Mouse (Mus musculus) adrenal gland (tissue): ENCODE results near the gene Hlcs.

Experiments used
- intact Hi-C: fragments of 180-260 bp; cut with DNase I; formaldehyde crosslinking; loops from one replicate; pipeline ENCODE4 v1.15.1; 2025

Hlcs gene

DNA sequence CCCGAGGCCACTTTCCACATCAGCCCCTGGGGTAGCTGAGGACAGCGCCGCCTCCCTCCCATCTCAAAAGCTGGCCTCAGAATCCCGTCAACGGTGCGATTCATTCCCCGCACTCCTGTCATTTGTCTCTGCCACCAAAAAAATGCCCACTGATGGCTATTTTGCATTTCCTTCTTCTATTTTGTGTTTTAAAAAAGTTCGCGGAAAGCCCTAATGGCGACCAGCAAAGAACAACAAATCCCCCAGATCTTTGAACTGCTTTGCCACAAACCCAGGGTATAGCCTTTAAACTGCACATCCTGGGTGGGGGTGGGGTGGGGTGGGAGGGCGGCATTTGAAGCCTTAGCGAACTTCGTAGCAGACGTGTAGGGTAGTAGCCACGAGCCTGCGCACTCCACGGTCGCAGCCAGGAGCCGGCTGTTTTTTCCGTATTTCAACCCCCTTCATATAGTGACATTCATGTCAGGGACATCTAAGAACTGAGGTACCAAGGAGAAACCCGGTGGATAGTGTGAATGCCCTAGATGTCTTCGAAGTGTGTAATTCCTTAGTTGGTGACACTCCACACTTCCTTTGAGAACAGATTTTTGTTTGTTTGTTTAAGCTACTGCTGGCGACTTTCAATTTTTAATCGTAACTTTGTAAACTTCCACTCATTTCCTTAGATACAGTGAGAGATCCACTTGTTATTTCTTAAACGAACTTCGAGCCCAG lies 218.1 kb downstream of the Hlcs start:
- intact Hi-C loops, result no loop called here

GRCm38 (mm10) chr16:94094251-94095108 lies 218.9 kb downstream of the Hlcs start:
- intact Hi-C loops, result no loop called here

DNA sequence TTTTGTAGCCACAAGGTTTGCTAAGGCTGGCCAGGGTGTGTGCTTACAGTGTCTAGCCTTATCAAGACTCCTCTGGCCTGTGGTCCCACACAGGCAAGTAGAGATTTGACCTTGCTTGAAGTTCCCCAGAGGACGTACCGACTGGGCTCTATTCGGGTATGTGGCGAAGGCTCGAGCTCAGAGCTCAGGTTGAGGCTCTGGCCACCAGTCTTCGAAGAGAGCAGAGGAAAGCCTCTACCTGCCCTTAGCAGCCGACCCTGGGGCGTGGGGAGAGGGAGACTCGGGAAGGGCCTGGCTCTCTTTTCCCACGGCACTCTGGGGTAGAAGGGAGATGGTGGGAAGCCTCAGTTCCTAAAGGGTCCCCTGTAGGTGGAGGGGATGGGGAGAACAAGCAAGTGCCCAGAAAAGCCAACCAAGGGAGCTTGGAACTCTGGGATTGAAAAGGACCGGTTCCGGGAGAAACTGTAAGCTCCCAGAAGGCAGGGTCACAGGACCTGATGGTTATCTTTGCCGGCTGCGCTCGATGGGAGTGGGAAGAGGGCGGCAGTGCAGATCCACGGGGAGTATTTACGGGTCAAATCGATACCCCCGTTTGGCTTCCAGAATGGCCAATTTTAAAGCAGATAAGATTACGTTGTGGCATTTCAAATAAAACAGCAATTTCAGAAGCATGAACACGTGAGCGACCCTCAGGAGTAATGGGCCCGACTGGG lies 220.1 kb downstream of the Hlcs start:
- intact Hi-C loops, result no loop called here

- intact Hi-C loops, result no loop called here
Measured at GRCm38 (mm10) chr16:94092511-94093150, 220.7 kb downstream of the Hlcs start.

DNA sequence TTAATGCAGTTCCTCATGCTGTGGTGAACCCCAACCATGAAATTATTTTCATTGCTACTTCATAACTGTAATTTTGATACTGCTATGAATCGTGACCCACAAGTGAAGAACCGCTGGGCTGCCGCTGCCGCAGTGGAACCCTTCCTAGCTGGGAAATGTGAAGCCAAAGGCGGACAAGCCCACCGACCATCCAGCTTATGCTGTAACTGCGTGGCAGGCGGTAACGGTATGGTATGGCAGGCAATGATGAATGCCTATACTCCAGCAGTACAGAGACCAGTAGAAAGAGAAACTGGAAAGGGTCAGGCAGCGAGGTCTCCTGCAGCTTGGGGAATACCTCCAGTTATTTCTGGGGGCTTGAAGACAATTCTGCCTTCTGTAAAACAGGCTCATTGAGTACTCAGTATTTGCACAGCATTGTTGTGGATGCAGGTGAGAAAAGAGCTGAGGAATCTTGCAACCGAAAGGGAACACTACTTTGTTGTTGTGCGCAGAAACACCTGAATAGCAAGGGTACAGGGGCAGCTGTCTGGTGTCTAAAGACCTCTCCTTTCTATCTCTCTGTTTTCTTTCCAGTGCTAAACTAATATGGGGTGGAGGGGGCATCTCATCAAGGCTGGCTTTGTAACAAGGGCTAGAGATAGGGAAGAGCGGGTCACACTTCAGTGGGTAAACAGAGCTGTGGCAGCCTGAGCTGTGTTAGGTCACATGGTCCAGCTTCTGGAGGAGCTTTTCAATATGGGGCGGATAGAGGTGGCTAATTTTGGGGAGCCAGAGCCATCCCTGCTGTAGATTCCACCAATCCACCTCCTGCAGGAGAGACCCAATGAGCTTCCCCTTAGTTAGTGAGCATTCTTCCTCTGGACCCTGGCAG lies 224.3 kb downstream of the Hlcs start:
- intact Hi-C loops, result no loop called here

DNA sequence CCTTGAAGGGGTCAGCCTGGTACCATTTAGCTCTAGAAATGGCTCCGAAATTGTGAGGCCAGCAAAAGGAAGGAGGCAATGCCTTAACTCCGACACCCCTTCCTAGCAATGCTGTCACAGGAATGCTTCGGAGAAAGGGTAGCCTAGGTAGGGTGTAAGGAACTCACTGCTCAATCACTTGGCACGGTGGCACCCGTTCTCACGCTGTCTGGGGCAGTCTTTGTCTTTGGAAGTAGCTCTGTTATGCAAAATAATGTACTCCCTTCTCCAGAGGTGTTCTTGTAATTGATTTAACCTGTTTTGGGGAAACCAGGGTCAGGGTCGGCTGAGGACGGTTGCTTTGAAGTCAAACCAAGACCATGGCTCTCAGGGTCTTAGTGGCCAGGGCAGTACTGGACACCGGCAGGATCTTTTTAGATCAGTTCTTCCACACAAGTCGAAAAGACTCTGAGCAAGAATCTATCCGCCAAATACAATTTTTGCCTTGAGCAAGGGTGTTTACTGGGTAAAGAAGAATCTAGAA lies 225.1 kb downstream of the Hlcs start:
- intact Hi-C loops, result no loop called here

- intact Hi-C loops, result no loop called here
Measured at GRCm38 (mm10) chr16:94087570-94088225, 225.7 kb downstream of the Hlcs start.

DNA sequence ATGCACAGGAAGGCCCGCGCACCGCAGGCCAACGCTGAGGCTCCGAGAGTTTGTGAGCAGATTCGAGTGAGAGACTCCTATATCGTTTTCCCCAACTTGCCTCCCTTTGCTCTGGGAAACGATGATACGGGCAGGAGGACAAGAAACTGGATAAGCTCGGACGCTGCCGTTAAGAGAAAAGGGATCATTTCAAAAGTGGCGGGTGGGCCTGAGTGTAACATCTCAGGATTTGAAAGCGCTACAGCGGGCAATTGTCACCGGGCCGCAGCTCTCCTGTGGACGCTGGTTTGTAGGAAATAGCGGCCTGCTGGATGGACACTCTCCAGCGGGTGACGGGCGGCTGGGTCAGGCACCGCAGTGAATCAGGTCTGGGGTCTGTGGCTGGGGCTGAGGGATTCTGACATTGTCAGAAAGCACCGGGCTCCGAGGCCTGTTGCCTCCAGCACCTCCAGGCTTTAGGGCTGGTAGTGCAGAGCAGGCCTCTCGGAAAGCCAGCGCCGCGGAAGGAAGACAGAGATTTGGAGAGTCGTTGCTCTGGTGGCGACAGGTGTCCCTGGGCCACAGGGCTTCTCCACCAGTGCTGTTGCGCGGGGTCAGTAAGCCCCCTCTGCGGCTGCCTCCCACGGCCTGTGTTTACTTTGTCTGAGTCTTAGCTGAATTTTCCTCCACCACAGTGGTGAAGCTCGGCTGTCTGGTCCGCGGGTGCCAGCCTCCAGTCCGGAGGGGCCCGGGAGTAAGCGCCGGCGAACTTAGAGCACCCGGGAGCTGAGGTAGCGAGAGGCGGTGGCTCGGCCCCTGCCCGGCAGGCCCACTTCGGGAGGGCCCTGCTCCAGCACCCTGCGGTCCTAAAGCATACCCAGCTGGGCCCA lies 226.4 kb downstream of the Hlcs start:
- intact Hi-C loops, result no loop called here

- intact Hi-C loops, result no loop called here
Measured at GRCm38 (mm10) chr16:94085603-94086285, 227.6 kb downstream of the Hlcs start.

- intact Hi-C loops, result no loop called here
Measured at GRCm38 (mm10) chr16:94084711-94085602, 228.4 kb downstream of the Hlcs start, which contains the start of gene Sim2. Gene Sim2, plus strand, starts transcription at chr16:94084931.

- intact Hi-C loops, result no loop called here
Measured at GRCm38 (mm10) chr16:94083848-94084525, 229.4 kb downstream of the Hlcs start.

DNA sequence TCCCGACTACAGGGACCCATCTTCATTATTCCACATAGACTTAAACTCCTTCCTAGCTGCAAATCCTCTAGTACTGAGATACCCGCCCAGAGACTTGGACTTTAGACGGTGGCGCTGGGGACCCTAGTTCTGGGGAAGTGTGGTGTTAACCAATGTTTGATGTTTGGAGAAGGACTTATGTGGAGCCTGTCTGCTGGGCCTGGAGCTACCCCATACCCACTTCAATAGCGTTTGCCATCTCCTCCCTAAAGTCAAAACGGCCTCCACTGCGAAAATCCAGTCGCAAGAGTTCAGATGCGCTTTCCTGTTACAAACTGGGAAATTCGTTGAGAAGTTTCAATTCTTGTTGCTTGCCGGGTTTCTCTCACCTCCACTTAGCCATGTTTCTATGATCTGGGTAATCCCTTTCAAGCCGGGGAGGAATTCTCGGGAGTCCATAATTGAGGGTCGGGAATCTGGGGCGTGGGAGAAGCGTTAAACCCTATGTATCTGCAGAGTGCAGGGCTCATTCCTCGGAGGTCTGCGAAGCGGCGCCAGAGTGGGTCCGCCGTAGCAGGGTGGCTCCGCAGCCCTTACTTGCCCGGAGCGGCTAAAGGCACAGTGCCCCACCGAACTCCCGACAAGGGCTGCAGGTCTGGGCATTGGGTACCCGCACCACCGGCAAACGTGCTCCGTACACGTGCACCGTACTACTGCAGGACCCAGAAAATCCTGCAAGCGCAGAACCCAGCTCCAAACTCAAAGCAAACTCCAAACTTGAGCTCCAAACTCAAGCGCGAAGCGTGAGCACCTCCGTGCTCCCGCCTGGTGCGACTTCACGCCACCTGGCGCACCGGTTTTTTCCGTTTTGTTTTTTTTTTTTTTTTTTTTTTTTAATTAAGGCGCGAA lies 230.2 kb downstream of the Hlcs start:
- intact Hi-C loops, result no loop called here

GRCm38 (mm10) chr16:94081996-94082708 lies 231.2 kb downstream of the Hlcs start:
- intact Hi-C loops, result no loop called here

DNA sequence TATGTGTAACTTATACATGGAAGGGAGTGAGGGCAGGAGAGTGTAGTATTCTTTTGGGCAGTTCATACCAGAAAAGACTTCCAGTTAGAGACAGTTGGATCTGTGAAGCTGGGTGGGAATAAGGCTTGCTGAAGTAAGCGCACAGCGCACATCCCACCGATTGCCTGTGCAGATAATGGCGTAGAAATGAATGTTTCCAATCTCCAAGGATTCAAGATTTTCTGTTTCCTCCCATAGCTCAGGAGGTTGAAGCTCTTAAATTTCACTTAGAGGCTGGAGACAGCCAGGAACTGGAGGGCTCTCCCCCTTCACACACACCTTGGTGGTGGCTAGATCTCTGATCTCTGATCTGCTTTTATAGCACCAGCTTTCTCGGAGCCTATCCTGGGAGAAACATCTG lies 231.8 kb downstream of the Hlcs start:
- intact Hi-C loops, result no loop called here
